Mouse (Mus musculus) left cerebral cortex, postnatal 36 days (tissue): ENCODE measurements at regions not wholly inside any gene's neighbourhood (a gene's known extent, or its start where the extent isn't known, plus 50 kb on each side); places are given as distances from the start of the nearest gene placed in this dataset.

Experiments used
- DNase-seq, 2 experiments: peaks; one replicate each; pipeline ENCODE4 v3.0.0; 2021 to 2022; ENCODE audit warnings: low spot score in 2 of 2, mixed read lengths in 1 of 2
- intact Hi-C: fragments of 180-260 bp; cut with DNase I; formaldehyde crosslinking; loops from one replicate; pipeline ENCODE4 v1.15.1; 2025

- DNase-seq, result no peak
- intact Hi-C loops, result no loop called here
Observed at GRCm38 (mm10) chr4:12647732-12648131, 475.9 kb upstream of the Fam92a start.

- intact Hi-C loops, result no loop called here
- no peak for DNase-seq
Observed at GRCm38 (mm10) chr4:12642525-12642928, 470.7 kb upstream of the Fam92a start.

DNA sequence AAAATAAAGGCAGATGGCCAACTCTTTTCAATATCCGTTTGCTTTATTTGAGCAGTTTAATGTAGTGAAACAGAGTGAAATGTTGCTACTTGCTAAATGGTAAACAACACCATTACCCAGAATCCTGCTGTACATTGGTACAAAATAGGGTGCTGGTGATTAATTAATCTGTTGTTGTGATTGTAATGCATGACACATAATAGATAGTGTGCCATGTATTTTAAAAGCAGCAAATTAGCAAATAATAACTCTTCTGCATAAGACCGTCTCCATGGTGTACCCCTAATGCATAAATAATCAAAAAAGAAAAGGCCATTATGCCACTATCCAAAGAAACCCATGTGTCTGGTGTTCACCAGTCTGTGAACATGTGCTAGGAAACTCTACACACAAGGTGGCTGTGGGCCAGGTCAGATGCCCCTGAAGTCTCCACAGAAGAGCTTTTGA is 457.6 kb upstream of the Fam92a start:
- intact Hi-C loops, result no loop called here
- DNase-seq, result no peak

DNA sequence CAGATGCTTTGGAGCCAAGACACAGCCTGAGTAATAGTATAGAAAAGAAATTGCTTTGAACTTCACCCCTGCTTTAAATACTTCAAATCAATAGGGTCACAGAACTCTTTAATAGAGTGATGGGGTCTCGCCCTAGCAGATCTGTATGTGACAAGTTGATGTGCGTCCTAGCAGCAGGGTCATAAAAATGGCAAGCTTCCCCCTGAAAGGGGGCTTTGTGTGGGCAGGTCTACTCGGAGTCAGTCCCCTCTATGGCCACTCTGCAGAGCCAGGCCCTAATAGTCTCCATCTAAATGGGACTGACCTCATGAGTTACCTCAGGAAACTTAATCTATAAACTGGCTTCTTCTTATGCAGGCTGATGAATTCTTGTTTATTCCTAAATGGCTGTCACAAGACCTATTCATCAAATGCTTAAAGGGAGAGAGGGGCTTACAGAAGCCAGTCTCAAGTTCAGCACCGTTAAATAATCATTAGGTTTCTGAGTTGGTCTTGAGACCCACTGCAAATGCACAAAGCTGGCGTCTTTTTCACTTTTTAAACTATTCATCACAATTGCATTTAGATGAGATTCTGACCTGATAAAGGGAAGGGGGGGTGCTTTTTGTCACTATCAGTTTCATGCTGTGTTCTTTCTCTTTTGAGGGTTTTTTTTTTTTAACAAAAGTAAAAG is 457.0 kb upstream of the Fam92a start:
- intact Hi-C loops, result no loop called here
- DNase-seq, result no peak

DNA sequence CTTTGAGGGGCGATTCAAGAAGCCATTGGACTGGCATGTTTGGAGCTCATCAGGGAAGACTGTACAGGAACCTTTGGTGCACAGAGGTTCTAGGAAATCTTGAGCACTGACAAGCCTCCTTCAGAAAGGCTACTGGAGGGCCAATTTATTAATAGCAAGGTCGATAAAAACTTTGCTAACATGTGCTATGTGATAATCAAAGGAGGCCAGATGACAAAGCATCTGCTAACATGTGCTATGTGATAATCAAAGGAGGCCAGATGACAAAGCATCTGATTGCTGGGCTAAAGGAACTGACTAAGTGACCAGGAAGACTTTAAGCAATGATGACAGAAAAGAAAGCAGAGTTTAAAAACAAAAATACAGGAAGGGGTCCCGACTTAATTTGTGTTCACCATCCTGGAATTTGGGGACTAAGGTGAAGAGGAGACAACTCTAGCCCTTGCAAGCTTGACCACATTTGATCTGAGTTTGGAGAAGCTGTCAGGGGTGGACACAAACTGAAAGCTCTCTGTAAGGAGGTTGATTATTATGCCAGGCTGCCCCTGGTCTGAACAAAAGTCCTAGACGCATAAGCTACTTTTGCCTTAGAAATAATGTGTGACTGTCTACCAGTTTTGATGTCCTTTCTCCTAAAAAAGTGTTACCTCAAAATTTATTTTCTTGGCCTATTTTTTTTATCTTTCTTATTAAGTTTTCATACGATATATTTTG is 455.5 kb upstream of the Fam92a start:
- intact Hi-C loops, result no loop called here
- DNase-seq, result no peak

DNA sequence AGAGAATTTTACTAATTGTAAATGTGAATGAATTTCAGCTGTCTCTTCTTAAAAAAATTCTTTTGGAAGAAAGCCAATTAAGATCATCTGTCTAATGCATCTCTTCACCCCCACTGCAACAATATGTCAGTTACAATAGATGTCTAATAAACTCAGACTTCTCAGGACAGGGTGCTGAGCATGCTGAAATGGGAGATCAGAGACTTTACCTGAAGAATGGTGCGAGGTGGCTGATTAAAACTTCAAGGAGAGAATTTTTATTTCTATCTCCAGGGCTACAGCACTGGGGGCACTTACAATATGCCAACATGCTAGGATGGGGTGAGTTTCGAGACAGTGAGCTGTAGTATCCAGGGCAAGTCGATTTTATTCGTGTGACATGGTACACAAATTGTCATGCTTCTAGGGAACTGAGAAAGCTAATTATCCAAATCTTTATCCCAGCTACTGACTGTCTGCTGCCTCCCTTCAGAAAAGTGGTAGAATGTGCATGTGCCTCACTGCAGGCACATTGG is 449.0 kb upstream of the Fam92a start:
- DNase-seq, result no peak
- intact Hi-C loops, result no loop called here

- intact Hi-C loops, result no loop called here
- no peak for DNase-seq
Observed at GRCm38 (mm10) chr4:12620059-12620755, 448.4 kb upstream of the Fam92a start.

DNA sequence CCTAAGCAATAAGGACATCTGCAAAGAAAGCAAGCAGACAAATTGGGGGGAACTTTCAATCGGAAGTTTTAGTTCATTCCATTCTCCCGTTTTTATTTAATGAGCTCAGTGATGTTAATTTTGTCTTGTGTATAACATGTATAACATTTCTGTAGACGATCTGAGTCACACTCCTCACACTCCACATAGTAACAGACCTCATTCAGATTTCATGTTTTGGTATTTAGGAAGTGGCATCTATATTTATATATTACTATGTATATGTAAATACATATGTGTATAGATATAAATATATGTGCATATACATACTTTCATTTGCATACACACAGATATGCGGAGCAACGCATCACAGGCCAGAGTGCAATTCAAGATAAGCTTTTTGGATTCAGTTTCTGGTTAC is 444.9 kb upstream of the Fam92a start:
- no peak for DNase-seq
- intact Hi-C loops, result no loop called here

GRCm38 (mm10) chr4:12611511-12611910 is 439.7 kb upstream of the Fam92a start:
- DNase-seq, result no peak
- intact Hi-C loops, result no loop called here

DNA sequence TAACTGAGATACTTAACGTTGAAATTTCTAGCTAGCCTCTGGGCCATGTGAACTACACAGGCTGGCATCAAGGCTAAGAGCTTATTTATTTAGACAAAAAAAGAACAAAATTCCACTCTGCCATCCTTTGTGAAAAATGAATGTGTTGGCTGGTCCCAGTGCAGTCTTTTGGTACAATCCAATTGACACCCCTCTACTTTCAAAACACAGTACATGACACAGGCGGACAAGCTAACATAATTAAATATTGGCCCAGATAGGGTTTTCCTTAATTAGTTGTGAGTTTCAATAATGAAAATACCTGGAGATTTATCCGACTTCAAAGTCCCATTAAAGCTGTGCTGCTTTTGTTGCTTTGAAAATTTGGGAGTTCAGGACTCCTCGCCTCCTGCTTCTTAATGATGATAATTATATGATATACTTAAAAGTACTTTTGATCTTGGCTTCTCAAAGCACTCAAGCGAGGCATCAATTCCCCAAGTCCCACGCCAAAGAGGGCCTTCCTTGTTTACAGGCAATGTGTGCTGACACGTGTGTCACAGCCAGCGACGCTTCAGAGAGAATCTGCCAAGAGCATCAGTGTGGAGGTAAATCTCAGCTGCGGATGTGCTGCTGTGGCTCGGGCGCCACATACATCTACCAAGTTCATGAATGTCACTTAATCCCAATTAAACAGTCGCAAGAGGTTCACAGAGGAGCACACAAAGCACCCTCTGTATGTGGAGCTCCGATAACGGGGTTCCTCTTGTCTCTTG is 429.5 kb upstream of the Fam92a start:
- intact Hi-C loops, result no loop called here
- no peak for DNase-seq

- intact Hi-C loops, result no loop called here
- peak; percentile 29 to 52 for DNase-seq
Observed at GRCm38 (mm10) chr4:12595801-12596515, 424.1 kb upstream of the Fam92a start.

DNA sequence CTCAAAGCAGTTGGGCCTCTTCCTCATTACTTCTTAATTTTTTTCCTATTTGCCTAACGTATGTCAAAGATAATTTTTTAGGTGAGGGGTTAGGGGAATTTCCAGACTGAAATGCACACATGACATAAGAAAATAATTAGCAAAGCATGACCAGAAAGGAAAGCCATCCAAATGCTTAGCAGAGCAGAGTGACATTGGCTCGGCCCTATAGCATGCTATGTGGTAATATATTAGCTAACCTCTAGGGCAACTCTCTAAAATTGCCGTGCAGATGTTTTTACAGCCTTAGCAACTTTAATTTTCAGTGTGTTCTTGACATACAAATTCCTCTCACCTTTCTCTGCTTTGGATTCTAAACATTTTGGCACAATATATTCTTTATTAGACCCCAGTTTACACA is 421.2 kb upstream of the Fam92a start:
- DNase-seq, result no peak
- intact Hi-C loops, result no loop called here

- DNase-seq, result no peak
- intact Hi-C loops, result no loop called here
Observed at GRCm38 (mm10) chr4:12578102-12578501, 406.3 kb upstream of the Fam92a start.

DNA sequence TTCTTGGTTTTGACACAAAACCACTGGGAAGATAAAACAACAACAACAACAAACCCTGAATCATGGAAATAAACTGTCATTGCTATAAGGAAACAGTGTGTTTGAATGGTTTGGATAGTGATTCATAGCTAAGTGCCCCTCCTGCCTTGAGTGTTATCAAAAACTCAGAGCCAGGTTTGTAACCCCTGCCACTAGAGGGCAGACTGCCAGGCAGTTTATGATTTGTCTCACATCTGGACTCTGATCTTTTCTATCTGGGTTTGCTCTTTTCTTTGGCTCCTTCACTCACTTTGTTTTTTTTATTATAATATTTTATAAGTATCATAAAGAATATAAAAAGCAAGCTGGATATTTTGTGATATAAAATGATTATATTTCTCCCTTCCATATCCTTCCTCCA is 400.1 kb upstream of the Fam92a start:
- intact Hi-C loops, result no loop called here
- DNase-seq, result no peak

DNA sequence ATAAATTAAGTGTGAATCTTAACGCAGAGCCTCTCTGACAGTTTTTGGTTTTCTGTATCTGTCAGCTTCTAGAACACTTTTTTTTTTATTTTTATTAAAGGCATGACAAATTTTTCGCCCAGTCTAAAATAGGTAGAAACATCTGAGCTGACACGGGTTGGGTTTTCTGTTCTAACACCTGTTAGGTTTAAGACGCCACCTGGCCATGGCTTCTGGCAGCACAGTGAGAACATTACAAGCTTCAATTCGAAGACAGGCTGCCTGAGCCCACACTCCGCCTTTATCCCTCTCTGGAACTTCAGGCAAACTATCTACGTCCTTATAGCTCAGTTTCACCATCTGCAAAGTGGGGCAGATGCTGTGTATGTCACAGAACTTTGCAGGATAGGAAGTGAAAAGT is 398.9 kb upstream of the Fam92a start:
- DNase-seq, result no peak
- intact Hi-C loops, result no loop called here

DNA sequence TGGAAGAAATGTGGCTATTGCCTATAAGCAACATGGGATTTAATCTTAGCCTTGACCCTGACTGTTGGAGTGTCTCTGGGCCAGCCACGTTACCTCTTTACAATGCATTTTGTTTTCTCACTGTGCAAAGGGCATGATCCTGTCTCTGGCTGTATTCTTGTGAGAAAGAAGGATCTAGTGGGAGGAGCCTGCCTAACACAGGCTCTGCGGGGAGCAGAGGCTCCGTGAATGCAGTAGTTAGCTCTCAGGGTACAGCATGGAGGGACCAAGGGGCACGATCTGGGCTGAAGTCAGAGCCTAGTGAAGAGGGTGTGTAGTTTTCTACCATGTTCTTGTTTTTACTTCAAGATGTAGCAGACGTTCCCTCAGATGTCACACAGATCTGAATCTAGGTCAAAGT is 395.8 kb upstream of the Fam92a start:
- no peak for DNase-seq
- intact Hi-C loops, result no loop called here

DNA sequence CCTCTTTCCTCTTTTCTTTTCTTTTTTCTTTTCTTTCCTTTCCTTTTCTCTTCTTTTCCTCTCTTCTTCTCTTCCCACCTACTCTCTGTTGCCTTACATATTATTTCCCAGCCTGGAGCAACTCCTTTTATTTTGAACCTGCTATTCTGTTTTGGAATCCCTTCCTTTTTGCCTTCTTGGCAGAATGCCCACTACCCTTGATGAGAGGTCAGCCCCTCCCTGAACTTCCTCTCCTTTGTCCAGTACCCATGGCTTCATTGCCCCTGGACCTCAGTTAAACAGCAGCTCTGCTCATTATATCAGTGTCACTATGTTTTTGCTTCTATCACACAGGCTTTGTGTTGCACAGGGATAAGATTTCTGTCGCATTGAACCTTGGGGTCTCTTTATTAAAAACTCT is 391.2 kb upstream of the Fam92a start:
- intact Hi-C loops, result no loop called here
- DNase-seq, result no peak

DNA sequence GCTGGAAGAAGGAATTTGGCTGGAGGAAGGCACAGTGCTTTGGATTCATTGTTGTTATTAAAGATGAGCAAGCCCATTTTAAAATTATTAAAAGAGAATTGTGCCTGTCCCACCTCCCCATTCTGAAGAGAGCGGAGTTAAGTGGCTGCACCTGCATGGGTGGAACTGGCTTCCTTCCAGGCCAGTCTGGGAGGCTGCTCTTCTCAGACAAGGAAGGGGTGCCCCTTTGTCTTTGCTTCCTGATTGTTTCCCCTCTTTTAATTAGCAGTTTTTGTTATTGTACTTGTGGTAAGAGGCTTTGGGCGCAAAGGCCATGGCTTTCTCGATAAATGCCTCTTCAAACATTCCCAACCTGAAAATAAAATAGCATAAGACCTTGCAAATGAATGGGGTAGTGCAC is 388.7 kb upstream of the Fam92a start:
- intact Hi-C loops, result no loop called here
- no peak for DNase-seq

DNA sequence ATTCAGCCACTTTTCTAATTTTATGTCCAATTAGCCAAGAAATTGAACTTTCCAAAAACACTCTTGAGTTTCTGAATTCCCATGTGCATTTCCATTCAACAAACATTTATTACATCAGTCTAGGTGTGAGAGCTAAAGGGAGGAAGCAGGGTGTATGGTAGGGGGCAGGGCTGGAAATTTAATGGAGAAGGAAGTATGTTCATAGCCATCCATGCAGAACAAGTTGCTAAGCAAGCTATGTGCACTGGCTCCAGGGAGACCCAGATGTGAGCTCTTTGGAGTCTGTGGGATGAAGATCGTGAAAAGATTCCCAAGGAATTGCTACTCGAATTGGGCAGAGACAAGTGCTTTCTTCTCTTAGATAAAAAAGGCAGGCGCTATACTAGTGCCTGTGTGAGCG is 388.2 kb upstream of the Fam92a start:
- intact Hi-C loops, result no loop called here

More for the DNA sequence above, 388.2 kb upstream of the Fam92a start:
- DNase-seq, result no peak
